Mouse (Mus musculus) spleen, adult 2 months (tissue): ENCODE measurements around the gene Gpr68.

Experiments used
- CTCF ChIP-seq: fragments of 200-500 bp; IDR thresholded peaks from 2 replicates; pipeline ENCODE4 v1.5.1; 2011; ENCODE audit warnings: mild to moderate bottlenecking, inconsistent platforms; ENCODE audit not compliant: insufficient read depth, insufficient read length, insufficient replicate concordance; ENCODE audit errors: extremely low read depth
- POLR2A ChIP-seq: fragments of 200-500 bp; IDR thresholded peaks from 2 replicates; pipeline ENCODE4 v1.6.1; 2011; ENCODE audit warnings: low read depth, low read length, inconsistent platforms

- no peak for TF ChIP-seq POLR2A
- no peak for TF ChIP-seq CTCF
These were observed 32.4 kb downstream of the Gpr68 start for GRCm38 (mm10) chr12:100875553-100875952.
